Mouse (Mus musculus) MEL (cell line): ENCODE measurements at regions not wholly inside any gene's neighbourhood (a gene's known extent, or its start where the extent isn't known, plus 50 kb on each side); places are given as distances from the start of the nearest gene placed in this dataset.

Experiments used
- DNase-seq: peaks from one replicate; pipeline ENCODE4 v3.0.0; 2011; ENCODE audit warnings: low read depth, low spot score
- H3K27ac ChIP-seq: 2 replicates; pipeline ENCODE4 v1.5.1; 2012; ENCODE audit warnings: low read depth, mild to moderate bottlenecking, control low read depth, low read length, moderate library complexity; ENCODE audit not compliant: control insufficient read depth
- H3K27me3 ChIP-seq, 2 experiments: fragments of 150-350 bp in 1 of 2; sonication (generic) in 1 of 2; 2 replicates each; pipeline ENCODE4 v1.6.1; 2012; ENCODE audit warnings: low read length in 2 of 2, mild to moderate bottlenecking in 2 of 2, improper control_type of control experiment in 1 of 2, moderate library complexity in 1 of 2; ENCODE audit not compliant: insufficient read depth in 2 of 2, control insufficient read depth in 1 of 2
- H3K36me3 ChIP-seq, 2 experiments: 2 replicates each; pipeline ENCODE4 v1.6.1; 2012 to 2014; ENCODE audit warnings: low read length in 2 of 2, improper control_type of control experiment in 1 of 2, inconsistent platforms in 1 of 2, mild to moderate bottlenecking in 1 of 2; ENCODE audit not compliant: insufficient read depth in 2 of 2, control insufficient read depth in 1 of 2
- H3K4me1 ChIP-seq, 2 experiments: fragments of 150-350 bp in 1 of 2; sonication (generic) in 1 of 2; 2 replicates each; pipeline ENCODE4 v1.6.1; 2012; ENCODE audit warnings: low read length in 2 of 2, improper control_type of control experiment in 1 of 2, mild to moderate bottlenecking in 1 of 2; ENCODE audit not compliant: insufficient read depth in 2 of 2, control insufficient read depth in 1 of 2
- H3K4me3 ChIP-seq, 2 experiments: fragments of 150-350 bp in 1 of 2; sonication (generic) in 1 of 2; 2 replicates each; pipeline ENCODE4 v1.5.1; 2012; ENCODE audit warnings: low read depth in 2 of 2, low read length in 2 of 2, mild to moderate bottlenecking in 2 of 2, moderate library complexity in 2 of 2, control low read depth in 1 of 2, improper control_type of control experiment in 1 of 2; ENCODE audit not compliant: control insufficient read depth in 1 of 2, insufficient read depth in 1 of 2
- H3K79me2 ChIP-seq: 2 replicates; pipeline ENCODE4 v1.6.1; 2012; ENCODE audit warnings: mild to moderate bottlenecking, low read length, moderate library complexity; ENCODE audit not compliant: control insufficient read depth, poor library complexity, insufficient read depth
- H3K9ac ChIP-seq: 2 replicates; pipeline ENCODE4 v1.6.1; 2012; ENCODE audit warnings: low read depth, mild to moderate bottlenecking, control low read depth, low read length, moderate library complexity; ENCODE audit not compliant: control insufficient read depth, poor library complexity, severe bottlenecking
- H3K9me3 ChIP-seq: fragments of 150-350 bp; sonication (generic); replicated peaks from 2 replicates; pipeline ENCODE4 v1.6.1; 2012; ENCODE audit warnings: mild to moderate bottlenecking, low read length, improper control_type of control experiment, moderate library complexity; ENCODE audit not compliant: insufficient read depth
- BHLHE40 ChIP-seq: IDR thresholded peaks from 2 replicates; pipeline ENCODE4 v1.6.1; 2012; ENCODE audit warnings: low read depth, mild to moderate bottlenecking, inconsistent platforms, low read length, improper control_type of control experiment, borderline replicate concordance
- CHD1 ChIP-seq: IDR thresholded peaks from 2 replicates; pipeline ENCODE4 v1.6.1; 2012; ENCODE audit warnings: low read depth, mild to moderate bottlenecking, inconsistent platforms, low read length, improper control_type of control experiment
- ELF1 ChIP-seq: IDR thresholded peaks from 2 replicates; pipeline ENCODE4 v1.6.1; 2014; ENCODE audit warnings: low read depth, mild to moderate bottlenecking, inconsistent platforms, low read length, improper control_type of control experiment, moderate library complexity
- HCFC1 ChIP-seq: IDR thresholded peaks from 2 replicates; pipeline ENCODE4 v1.6.1; 2012; ENCODE audit warnings: low read depth, mild to moderate bottlenecking, inconsistent platforms, low read length, improper control_type of control experiment, moderate library complexity
- KAT2A ChIP-seq: conservative IDR thresholded peaks from 2 replicates; pipeline ENCODE4 v1.6.1; 2012; ENCODE audit warnings: low read depth, low read length, improper control_type of control experiment, inconsistent platforms
- MAFK ChIP-seq: IDR thresholded peaks from 2 replicates; pipeline ENCODE4 v1.6.1; 2011; ENCODE audit warnings: low read depth, mild to moderate bottlenecking, low read length, improper control_type of control experiment, borderline replicate concordance
- MYC ChIP-seq: IDR thresholded peaks from 2 replicates; pipeline ENCODE4 v1.6.1; 2011; ENCODE audit warnings: low read depth, mild to moderate bottlenecking, low read length, improper control_type of control experiment, moderate library complexity
- NELFE ChIP-seq: IDR thresholded peaks from 2 replicates; pipeline ENCODE4 v1.6.1; 2011; ENCODE audit warnings: low read depth, low read length, improper control_type of control experiment
- NRF1 ChIP-seq: IDR thresholded peaks from 2 replicates; pipeline ENCODE4 v1.6.1; 2014; ENCODE audit warnings: low read depth, mild to moderate bottlenecking, inconsistent platforms, low read length, improper control_type of control experiment, moderate library complexity; ENCODE audit not compliant: poor library complexity, insufficient read depth, severe bottlenecking
- POLR2AphosphoS2 ChIP-seq: IDR thresholded peaks from 2 replicates; pipeline ENCODE4 v1.6.1; 2011; ENCODE audit warnings: low read length, improper control_type of control experiment
- RAD21 ChIP-seq: IDR thresholded peaks from 2 replicates; pipeline ENCODE4 v1.6.1; 2011; ENCODE audit warnings: mild to moderate bottlenecking, low read depth, low read length, improper control_type of control experiment
- RCOR1 ChIP-seq: IDR thresholded peaks from 2 replicates; pipeline ENCODE4 v1.6.1; 2012; ENCODE audit warnings: low read depth, mild to moderate bottlenecking, inconsistent platforms, low read length, improper control_type of control experiment
- TAL1 ChIP-seq: IDR thresholded peaks from 2 replicates; pipeline ENCODE4 v1.6.1; 2012; ENCODE audit warnings: mild to moderate bottlenecking, inconsistent platforms, low read length, moderate library complexity, mixed read lengths
- USF1 ChIP-seq: IDR thresholded peaks from 2 replicates; pipeline ENCODE4 v1.6.1; 2014; ENCODE audit warnings: low read depth, mild to moderate bottlenecking, inconsistent platforms, low read length, improper control_type of control experiment, moderate library complexity
- ZC3H11A ChIP-seq: IDR thresholded peaks from 2 replicates; pipeline ENCODE4 v1.6.1; 2012; ENCODE audit warnings: low read depth, mild to moderate bottlenecking, inconsistent platforms, low read length, improper control_type of control experiment
- ZKSCAN1 ChIP-seq: IDR thresholded peaks from 2 replicates; pipeline ENCODE4 v1.6.1; 2012; ENCODE audit warnings: low read depth, mild to moderate bottlenecking, inconsistent platforms, low read length, improper control_type of control experiment, moderate library complexity
- ZMIZ1 ChIP-seq: IDR thresholded peaks from 2 replicates; pipeline ENCODE4 v1.6.1; 2012; ENCODE audit warnings: low read depth, mild to moderate bottlenecking, inconsistent platforms, low read length, improper control_type of control experiment, moderate library complexity
- ZNF384 ChIP-seq: IDR thresholded peaks from 2 replicates; pipeline ENCODE4 v1.6.1; 2012; ENCODE audit warnings: low read depth, mild to moderate bottlenecking, inconsistent platforms, low read length, improper control_type of control experiment

GRCm38 (mm10) chr11:27833736-27834135, 505.9 kb downstream of the Gm6685 start:
- H3K27ac ChIP-seq = no peak overlapping the region
- no peaks in the 10 kb centered on the region for H3K27me3 ChIP-seq
- H3K4me3 ChIP-seq = no peak overlapping the region
- H3K9me3 ChIP-seq = no peaks in the 10 kb centered on the region
- no peaks in the 10 kb centered on the region for H3K4me1 ChIP-seq
- no peak for TF ChIP-seq ZMIZ1
- TF ChIP-seq RCOR1 = no peak
- TF ChIP-seq HCFC1 = no peak
- DNase-seq = no peak
- no peaks in the 10 kb centered on the region for H3K79me2 ChIP-seq
- H3K36me3 ChIP-seq = no peaks in the 10 kb centered on the region
- no peak overlapping the region for H3K9ac ChIP-seq

- Histone ChIP-seq H3K27ac (no peak overlapping the region), H3K9ac (no peak overlapping the region), H3K36me3 (no peaks in the 10 kb centered on the region), H3K79me2 (no peaks in the 10 kb centered on the region), H3K27me3 (no peaks in the 10 kb centered on the region), H3K4me1 (no peaks in the 10 kb centered on the region), H3K4me3 (no peak overlapping the region), H3K9me3 (no peaks in the 10 kb centered on the region)
- TF ChIP-seq CHD1 (no peak), ZKSCAN1 (no peak), USF1 (no peak), ZMIZ1 (no peak), ZNF384 (no peak), NELFE (no peak), HCFC1 (no peak), MYC (no peak), ELF1 (no peak), POLR2AphosphoS2 (no peak), ZC3H11A (no peak), MAFK (no peak), BHLHE40 (no peak), RAD21 (no peak), KAT2A (no peak), NRF1 (no peak), TAL1 (no peak)
- DNase-seq = no peak
These were observed 539.6 kb downstream of the Gm6685 start for GRCm38 (mm10) chr11:27799826-27800620.
